In genomic region chr15:83155672-83156419, GRCm38 (mm10) we compare ENCODE assay signal across 20 mouse cellular contexts. TPM values are rescaled to one million over a fixed set of nuclear protein-coding genes. Genes with fewer than 3 reads are reported as not detected.
DNase-seq lines count a peak whose midpoint lies in the region; ATAC-seq and TF ChIP-seq lines count a peak whose summit lies in the region.
"Had no signal": no experiment of that assay in that cellular context is flagged by ENCODE, and none has a peak within 500 bp of the region (broad histone marks: within the 10 kb centered on the region; RNA-seq: fewer than 3 reads in every experiment).

No protein-coding gene starts in this region.

- 78% methylated on average over 6 of the region's 6 CpGs for WGBS in hindbrain, postnatal 0 days
- WGBS in hindbrain, embryonic 10.5 days = 83% methylated on average over 6 of the region's 6 CpGs
- 66% methylated on average over 6 of the region's 6 CpGs for WGBS in bone marrow, adult 2 months
- 68% methylated on average over 6 of the region's 6 CpGs for WGBS in liver, postnatal 0 days (ENCODE audit: insufficient replicate concordance)

- no peaks in the 10 kb centered on the region for H3K4me1 ChIP-seq in hindbrain, postnatal 0 days (ENCODE audit: insufficient read depth, low read length)
- H3K4me1 ChIP-seq in hindbrain, embryonic 10.5 days (replicated peaks) = peaks cover 9% of the 10 kb centered on the region
- H3K4me1 ChIP-seq in bone marrow, adult 2 months (ENCODE audit: control insufficient read depth, insufficient read depth, low read length) = peaks cover 1% of the 10 kb centered on the region; the same call in 1 of the 2 replicates
- no peaks in the 10 kb centered on the region for H3K4me1 ChIP-seq in liver, postnatal 0 days (ENCODE audit: insufficient read depth)
- H3K4me1 ChIP-seq: limb, embryonic 12.5 days; midbrain, embryonic 15.5 days; neural tube, embryonic 15.5 days had no signal

- TF ChIP-seq EP300 in liver, postnatal 0 days (IDR thresholded peaks at IDR 0.05; ENCODE audit: low read depth) = no peak

- no peak for TF ChIP-seq POLR2A in bone marrow, adult 2 months (IDR thresholded peaks at IDR 0.05; ENCODE audit: borderline replicate concordance, control insufficient read depth, low read depth, low read length)

- H3K36me3 ChIP-seq in hindbrain, postnatal 0 days (ENCODE audit: insufficient read depth, low read length) = peaks cover 35% of the 10 kb centered on the region
- peaks cover 76% of the 10 kb centered on the region for H3K36me3 ChIP-seq in hindbrain, embryonic 10.5 days
- peaks cover 58% of the 10 kb centered on the region for H3K36me3 ChIP-seq in liver, postnatal 0 days (replicated peaks; ENCODE audit: insufficient read depth, low read length)

- no peaks in the 10 kb centered on the region for H3K27me3 ChIP-seq in hindbrain, postnatal 0 days (ENCODE audit: insufficient read depth, low read length)
- H3K27me3 ChIP-seq in hindbrain, embryonic 10.5 days (ENCODE audit: insufficient read depth, poor library complexity, severe bottlenecking) = no peaks in the 10 kb centered on the region
- H3K27me3 ChIP-seq in liver, postnatal 0 days (ENCODE audit: insufficient read depth, low read length) = no peaks in the 10 kb centered on the region
- H3K27me3 ChIP-seq: hindbrain, embryonic 12.5 days; limb, embryonic 12.5 days; midbrain, embryonic 15.5 days; neural tube, embryonic 15.5 days had no signal

- H3K4me3 ChIP-seq in hindbrain, postnatal 0 days (ENCODE audit: low read length) = no peak overlapping the region
- H3K4me3 ChIP-seq in hindbrain, embryonic 10.5 days = no peak overlapping the region
- no peak overlapping the region for H3K4me3 ChIP-seq in bone marrow, adult 2 months (replicated peaks; ENCODE audit: control insufficient read depth, low read depth, low read length)
- H3K4me3 ChIP-seq in liver, postnatal 0 days (ENCODE audit: low read depth, low read length) = no peak overlapping the region
- H3K4me3 ChIP-seq: forebrain, embryonic 10.5 days; hindbrain, embryonic 12.5 days; limb, embryonic 12.5 days; midbrain, embryonic 15.5 days; neural tube, embryonic 15.5 days had no signal

- ATAC-seq in hindbrain, postnatal 0 days = no peak
- ATAC-seq in liver, postnatal 0 days = peak; percentile 19; the same call in 1 of the 2 replicates
- ATAC-seq: CD4-positive, CD25-positive, alpha-beta regulatory T cell, adult 4 months; midbrain, embryonic 15.5 days had no signal

- no peak for DNase-seq in hindbrain, postnatal 0 days (ENCODE audit: low spot score)
- no peak for DNase-seq in hindbrain, embryonic 10.5 days (ENCODE audit: low spot score)
- DNase-seq in ovary, postnatal 36 days (ENCODE audit: low spot score) = peak; percentile 35
- no peak for DNase-seq in ovary, postnatal 10 days (ENCODE audit: low spot score)
- DNase-seq in liver, postnatal 0 days = no peak
- no peak for DNase-seq in MN1 (ENCODE audit: low spot score)
- DNase-seq in layer of hippocampus, adult 18-20 months (ENCODE audit: low spot score in 2 of 2) = no peak
- DNase-seq: cerebellum, adult 11-12 months; gastrocnemius, postnatal 10 days; layer of hippocampus, postnatal 36 days; right cerebral cortex, postnatal 14 days had no signal

- no peaks in the 10 kb centered on the region for H3K9me3 ChIP-seq in hindbrain, postnatal 0 days (ENCODE audit: low read length)
- no peaks in the 10 kb centered on the region for H3K9me3 ChIP-seq in hindbrain, embryonic 10.5 days
- H3K9me3 ChIP-seq in liver, postnatal 0 days (ENCODE audit: low read length) = no peaks in the 10 kb centered on the region
- H3K9me3 ChIP-seq: forebrain, embryonic 10.5 days; limb, embryonic 12.5 days; midbrain, embryonic 15.5 days; neural tube, embryonic 15.5 days had no signal

- H3K9ac ChIP-seq in hindbrain, postnatal 0 days (replicated peaks; ENCODE audit: low read length) = 0 out of 2 replicates have a peak overlapping the region, but pooled peaks have one; percentile 0
- H3K9ac ChIP-seq in liver, postnatal 0 days (replicated peaks) = no peak overlapping the region
- H3K9ac ChIP-seq: hindbrain, embryonic 12.5 days; limb, embryonic 12.5 days; midbrain, embryonic 15.5 days; neural tube, embryonic 15.5 days had no signal

- no peak for TF ChIP-seq CTCF in hindbrain, postnatal 0 days (IDR thresholded peaks at IDR 0.05; ENCODE audit: low read depth)
- no peak for TF ChIP-seq CTCF in bone marrow, adult 2 months (IDR thresholded peaks at IDR 0.05; ENCODE audit: control insufficient read depth, insufficient read depth, low read length)
- no peak for TF ChIP-seq CTCF in liver, postnatal 0 days (IDR thresholded peaks at IDR 0.05; ENCODE audit: low read depth)

- no peak overlapping the region for H3K27ac ChIP-seq in hindbrain, postnatal 0 days
- H3K27ac ChIP-seq in hindbrain, embryonic 10.5 days = no peak overlapping the region
- H3K27ac ChIP-seq in bone marrow, adult 2 months (ENCODE audit: control insufficient read depth, insufficient read depth, low read depth, low read length, poor library complexity) = peak overlapping the region; percentile 38
- H3K27ac ChIP-seq in liver, postnatal 0 days (ENCODE audit: low read depth) = peak overlapping the region; percentile 69
- H3K27ac ChIP-seq: forebrain, embryonic 10.5 days; hindbrain, embryonic 12.5 days; kidney, postnatal 0 days; limb, embryonic 12.5 days; midbrain, embryonic 15.5 days; neural tube, embryonic 15.5 days had no signal

- H3K4me2 ChIP-seq in hindbrain, postnatal 0 days (ENCODE audit: low read depth, low read length) = no peak overlapping the region
- H3K4me2 ChIP-seq in liver, postnatal 0 days (ENCODE audit: low read depth, low read length) = no peak overlapping the region
- H3K4me2 ChIP-seq: heart, embryonic 11.5 days; hindbrain, embryonic 12.5 days; limb, embryonic 12.5 days; midbrain, embryonic 15.5 days; neural tube, embryonic 15.5 days had no signal

RNA-seq across cellular contexts. Expression of gene Poldip3, which starts 6.7 kb away (rescaled TPM):
- total RNA-seq in hindbrain, postnatal 0 days (2014; rRNA removed) = 97.5 and 115 TPM in 2 replicates
- 96.9 and 103 TPM in 2 replicates for polyA plus RNA-seq in hindbrain, postnatal 0 days (2015; fragmentation: Nextera tagmentation; extraction: Ambion mirVana)
- polyA plus RNA-seq in hindbrain, embryonic 10.5 days (2016; fragmentation: Nextera tagmentation; extraction: Ambion mirVana) = 180 and 190 TPM in 2 replicates
- 24.6 and 42.3 TPM in 2 replicates for polyA plus RNA-seq in bone marrow, adult 2 months (2011; ENCODE audit: insufficient read depth, insufficient read length, low replicate concordance, missing spikeins)
- 30.2 and 32.5 TPM in 2 replicates for polyA plus RNA-seq in liver, postnatal 0 days (2015; fragmentation: Nextera tagmentation; extraction: Ambion mirVana)
- 10 to 100 TPM; 90.1 to 93.9 TPM for total RNA-seq in layer of hippocampus, adult 18-20 months (2021)

RNA-seq across cellular contexts. Expression of gene Cyb5r3, which starts 16.5 kb away (rescaled TPM):
- 93.8 and 99.2 TPM in 2 replicates for total RNA-seq in hindbrain, postnatal 0 days (2014; rRNA removed)
- polyA plus RNA-seq in hindbrain, postnatal 0 days (2015; fragmentation: Nextera tagmentation; extraction: Ambion mirVana) = 117 and 136 TPM in 2 replicates
- polyA plus RNA-seq in hindbrain, embryonic 10.5 days (2016; fragmentation: Nextera tagmentation; extraction: Ambion mirVana) = 240 and 270 TPM in 2 replicates
- polyA plus RNA-seq in bone marrow, adult 2 months (2011; ENCODE audit: insufficient read depth, insufficient read length, low replicate concordance, missing spikeins) = 53.6 and 59.1 TPM in 2 replicates
- 89.1 and 94.2 TPM in 2 replicates for polyA plus RNA-seq in liver, postnatal 0 days (2015; fragmentation: Nextera tagmentation; extraction: Ambion mirVana)
- total RNA-seq in layer of hippocampus, adult 18-20 months (2021) = 10 to 100 TPM; 71.2 to 71.5 TPM

RNA-seq across cellular contexts. Expression of gene Rrp7a, which starts 33.2 kb away (rescaled TPM):
- 157 and 207 TPM in 2 replicates for total RNA-seq in hindbrain, postnatal 0 days (2014; rRNA removed)
- polyA plus RNA-seq in hindbrain, postnatal 0 days (2015; fragmentation: Nextera tagmentation; extraction: Ambion mirVana) = 69.4 and 74.4 TPM in 2 replicates
- polyA plus RNA-seq in hindbrain, embryonic 10.5 days (2016; fragmentation: Nextera tagmentation; extraction: Ambion mirVana) = 85.3 and 85.4 TPM in 2 replicates
- 24.6 and 31.6 TPM in 2 replicates for polyA plus RNA-seq in bone marrow, adult 2 months (2011; ENCODE audit: insufficient read depth, insufficient read length, low replicate concordance, missing spikeins)
- polyA plus RNA-seq in liver, postnatal 0 days (2015; fragmentation: Nextera tagmentation; extraction: Ambion mirVana) = 15.2 and 16.0 TPM in 2 replicates
- total RNA-seq in layer of hippocampus, adult 18-20 months (2021) = 100 to 1,000 TPM; 163 to 164 TPM

Comparison
In these comparisons a context has a peak if more than half of its experiments do, and no peak if none do; other contexts are left out.
1. H3K27ac ChIP-seq: peak in bone marrow, adult 2 months (single experiment) and liver, postnatal 0 days (single experiment); none in hindbrain, postnatal 0 days (single experiment) and hindbrain, embryonic 10.5 days (single experiment).